Mouse (Mus musculus): ENCODE data around the gene Lpcat2b. TPM values are rescaled to one million over a fixed set of nuclear protein-coding genes. Genes with fewer than 3 reads are reported as not detected.
A peak's percentile ranks its signal among the peaks of the same experiment; 100 is the strongest.
"Not testable (repeated sequence)": the region's sequence is repeated elsewhere in the genome, so short reads cannot be mapped to it uniquely, and the experiment has no call there.

Lpcat2b gene
- under 1 TPM; 0.37 to 0.42 TPM for total RNA-seq (2021)
- long read RNA-seq, experiment 1, result 0 reads
- long read RNA-seq, experiment 2, result 0 reads

DNA sequence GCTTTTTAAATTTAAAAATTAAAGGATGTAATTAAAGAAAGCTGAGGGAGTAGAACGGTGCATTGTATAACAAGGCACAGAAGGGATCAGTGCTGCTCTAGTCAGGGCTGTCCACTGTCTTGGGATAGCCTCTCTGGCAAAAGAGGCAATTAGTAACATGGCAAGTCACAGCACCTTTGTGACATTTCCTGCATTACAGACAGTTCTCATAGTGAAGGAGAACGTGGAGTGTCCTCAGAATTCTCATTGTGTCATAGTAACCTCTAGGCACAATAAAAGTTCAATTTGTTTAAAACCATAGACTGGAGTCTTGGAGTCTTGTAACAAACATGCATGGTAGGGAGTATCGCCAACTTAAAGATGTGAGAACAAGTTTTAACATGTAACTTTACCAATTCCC, at the start of gene Lpcat2b:
Gene Lpcat2b, plus strand, starts transcription at position 301 of the 400 bp plus-strand sequence.
- DNase-seq (ENCODE audit: low spot score in 2 of 2), result no peak

DNA sequence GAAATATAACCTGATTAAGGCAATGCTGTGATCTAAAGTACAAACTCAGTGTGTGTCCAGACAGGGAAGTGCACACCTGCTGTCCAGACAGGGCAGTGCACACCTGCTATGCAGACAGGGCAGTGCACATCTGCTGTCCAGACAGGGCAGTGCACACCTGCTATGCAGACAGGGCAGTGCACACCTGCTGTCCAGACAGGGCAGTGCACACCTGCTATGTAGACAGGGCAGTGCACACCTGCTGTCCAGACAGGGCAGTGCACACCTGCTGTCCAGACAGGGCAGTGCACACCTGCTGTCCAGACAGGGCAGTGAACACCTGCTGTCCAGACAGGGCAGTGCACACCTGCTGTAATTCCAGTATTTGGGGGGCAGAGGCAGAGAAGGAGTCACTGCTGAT, 44.9 kb upstream of the Lpcat2b start:
- DNase-seq (ENCODE audit: low spot score in 2 of 2), result not testable (repeated sequence)

DNA sequence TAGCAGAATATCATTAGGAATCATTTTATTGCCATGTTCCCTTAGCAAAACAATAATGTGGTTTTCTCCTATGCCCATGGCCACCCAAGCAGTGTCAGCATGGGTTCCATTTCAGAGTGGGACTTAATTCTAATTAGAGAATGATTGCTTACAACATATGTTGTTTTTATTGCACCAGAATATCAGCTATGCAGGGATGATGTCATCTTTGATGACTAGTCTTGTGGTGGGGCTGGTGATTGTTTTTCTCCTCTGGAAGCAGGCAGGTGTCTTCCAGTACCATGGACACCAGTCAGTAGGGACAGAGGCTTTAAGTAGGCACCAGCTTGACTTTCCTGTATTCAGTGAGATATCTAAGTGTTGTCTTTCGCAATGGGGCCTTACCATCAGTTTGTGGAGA, 43.6 kb upstream of the Lpcat2b start:
- no peak for DNase-seq (ENCODE audit: low spot score in 2 of 2)

DNA sequence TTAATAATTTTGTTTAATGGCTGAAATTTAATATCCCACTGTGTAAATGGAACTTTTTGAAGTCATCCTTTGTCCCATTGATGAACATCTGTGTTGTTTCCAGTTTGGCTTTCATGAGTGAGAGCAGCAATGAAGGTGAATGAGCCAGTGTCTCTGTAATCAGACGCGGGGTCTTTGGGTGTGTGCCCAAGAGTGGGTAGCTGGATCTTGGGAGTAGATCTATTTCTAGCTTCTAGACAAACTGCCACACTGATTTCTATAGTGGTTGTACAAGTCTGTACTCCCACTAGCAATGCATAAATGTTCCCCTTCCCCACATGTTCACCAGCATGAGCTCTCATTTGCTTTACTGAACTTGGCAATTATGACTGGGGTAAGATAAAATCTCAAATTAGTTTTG, 42.0 kb upstream of the Lpcat2b start:
- DNase-seq (ENCODE audit: low spot score in 2 of 2), result no peak

DNA sequence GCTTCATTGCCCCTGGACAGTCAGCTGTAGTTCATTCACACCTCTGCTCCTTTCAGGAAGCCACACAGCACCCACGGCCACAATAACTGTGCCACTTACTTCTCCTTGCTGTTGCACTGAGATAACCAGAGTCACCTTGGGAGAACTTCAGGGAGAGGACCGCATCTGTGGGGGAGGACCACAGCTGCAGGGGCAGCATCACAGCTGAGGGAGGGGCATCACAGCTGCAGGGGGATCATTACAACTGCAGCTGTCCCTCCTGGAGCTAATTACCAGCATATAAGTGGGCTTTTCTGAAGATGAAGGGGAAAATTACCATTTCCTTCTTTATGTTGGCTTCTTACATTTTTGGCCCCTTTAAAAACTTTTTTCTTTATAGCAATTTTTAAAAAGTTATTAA, 36.9 kb upstream of the Lpcat2b start:
- no peak for DNase-seq (ENCODE audit: low spot score in 2 of 2)

DNA sequence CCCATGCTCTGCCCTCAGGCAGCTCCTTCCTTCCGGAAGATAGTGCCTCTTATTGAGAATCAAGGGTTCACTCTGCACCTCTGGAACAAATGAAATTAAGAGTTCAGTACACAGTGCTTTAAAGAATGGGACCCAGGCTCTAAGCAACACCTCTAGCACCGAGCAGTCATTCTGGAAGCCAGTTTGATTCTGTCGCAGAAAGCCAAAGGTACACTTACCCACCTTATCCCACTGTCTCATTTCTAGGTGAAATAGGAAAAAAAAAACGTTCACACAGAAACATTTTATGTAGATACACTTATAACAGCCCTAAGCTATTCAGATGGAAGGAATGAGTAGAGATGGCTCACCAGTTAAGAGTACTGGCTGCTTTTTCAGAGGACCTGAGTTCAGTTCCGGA, 28.9 kb upstream of the Lpcat2b start, which contains the start of gene Ephx4:
Gene Ephx4, plus strand, starts transcription at position 301 of the 400 bp plus-strand sequence.
- no peak for DNase-seq (ENCODE audit: low spot score in 2 of 2)

DNA sequence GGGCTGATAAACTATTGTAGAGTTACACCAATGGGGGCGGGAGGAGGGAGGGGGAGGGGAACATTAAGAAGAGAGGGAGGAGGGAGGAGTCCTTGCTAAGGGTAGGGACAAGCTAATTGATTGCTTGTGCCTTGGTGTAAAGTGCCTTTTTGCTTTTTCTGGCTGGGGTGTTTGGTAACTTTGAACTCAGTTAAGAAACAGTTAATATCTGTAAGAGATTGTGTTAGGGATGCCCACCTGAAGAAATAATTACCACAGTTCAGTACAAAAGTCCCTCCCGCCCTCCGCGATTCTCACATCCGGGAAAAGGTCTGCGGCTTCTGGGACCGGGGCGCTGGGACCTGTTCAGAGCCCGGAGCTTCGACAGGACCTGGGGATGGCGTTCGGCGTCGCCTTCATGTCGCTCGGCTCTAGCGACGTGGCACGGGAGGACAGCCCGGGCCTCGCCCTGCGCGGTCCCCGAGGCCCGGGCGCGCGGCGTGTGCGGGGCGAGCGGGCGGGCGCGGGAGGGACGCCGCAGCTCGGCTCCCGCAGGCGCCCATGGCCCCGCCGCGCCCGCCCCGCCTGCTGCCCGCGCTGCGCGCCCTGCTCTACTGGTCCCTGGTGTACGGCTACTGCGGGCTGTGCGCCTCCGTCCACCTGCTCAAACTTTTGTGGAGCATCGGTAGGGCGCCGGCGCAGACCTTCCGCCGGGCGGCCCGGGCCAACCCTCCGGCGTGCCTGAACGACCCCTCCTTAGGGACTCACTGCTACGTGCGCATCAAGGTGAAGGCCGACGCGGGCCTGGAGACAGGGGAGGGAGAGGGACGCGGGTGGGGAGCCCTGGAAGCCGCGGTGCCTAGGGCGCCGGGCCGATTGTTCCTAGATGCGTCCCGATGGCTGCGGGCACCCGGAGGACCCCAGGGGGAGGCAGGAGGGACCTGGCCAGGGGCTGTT, 28.1 kb upstream of the Lpcat2b start:
- DNase-seq (ENCODE audit: low spot score in 2 of 2), result peak; percentile 30 to 64

DNA sequence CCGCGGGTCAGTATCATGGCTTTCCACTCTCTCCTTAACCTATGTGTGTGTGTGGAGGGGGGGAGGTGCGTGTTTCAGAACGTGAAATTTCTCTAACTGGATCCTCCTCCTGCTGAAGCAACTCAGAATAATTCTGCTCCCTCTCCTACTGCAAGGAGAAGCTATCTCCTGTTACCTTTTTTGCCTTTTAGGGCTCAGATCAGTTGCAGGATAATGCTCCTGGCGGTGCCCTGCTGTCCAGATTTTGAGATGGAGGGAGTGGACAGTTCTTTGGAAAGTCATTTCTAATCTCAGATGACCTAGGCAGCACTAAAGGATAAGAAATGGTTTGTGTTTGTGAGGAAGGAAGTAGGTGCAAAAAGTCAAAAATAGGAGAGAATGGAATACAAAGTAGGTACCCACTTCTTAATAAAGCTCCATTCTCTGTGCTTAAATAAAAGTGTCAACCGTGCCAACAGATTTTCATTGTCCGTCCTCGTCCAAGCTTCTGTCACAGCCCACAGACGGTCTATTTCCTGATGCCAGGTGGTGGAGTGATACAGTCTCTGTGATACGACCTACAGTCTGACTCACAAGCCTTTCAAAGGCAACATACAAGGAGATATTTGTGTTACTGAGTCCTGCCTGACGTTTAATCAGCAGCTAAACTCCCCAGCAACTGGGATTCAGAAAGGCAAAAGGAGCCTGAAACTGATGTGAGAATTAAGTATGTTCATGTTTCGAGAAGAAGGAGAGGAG, 27.2 kb upstream of the Lpcat2b start:
- DNase-seq (ENCODE audit: low spot score in 2 of 2), result peak; percentile 65 to 71

DNA sequence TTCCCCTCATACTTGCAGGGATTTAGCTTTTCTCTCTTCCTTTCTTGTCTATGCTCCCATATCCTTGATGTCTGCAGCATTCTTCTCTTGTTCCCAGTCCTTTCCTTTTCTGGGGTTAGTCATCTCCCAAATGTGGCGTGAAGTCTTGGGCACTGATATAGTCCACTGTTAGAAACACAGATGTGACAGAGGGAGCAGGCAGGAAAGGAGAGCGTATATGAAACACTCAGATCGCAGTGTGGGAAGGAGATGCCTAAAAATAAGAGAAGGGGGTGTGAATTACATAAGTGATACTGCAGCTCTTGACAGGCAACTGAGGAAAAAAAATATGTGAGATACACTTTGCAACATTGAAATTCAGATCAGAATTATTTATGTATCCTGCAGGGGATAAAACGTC, 26.0 kb upstream of the Lpcat2b start:
- DNase-seq (ENCODE audit: low spot score in 2 of 2), result peak; percentile 54 to 67

DNA sequence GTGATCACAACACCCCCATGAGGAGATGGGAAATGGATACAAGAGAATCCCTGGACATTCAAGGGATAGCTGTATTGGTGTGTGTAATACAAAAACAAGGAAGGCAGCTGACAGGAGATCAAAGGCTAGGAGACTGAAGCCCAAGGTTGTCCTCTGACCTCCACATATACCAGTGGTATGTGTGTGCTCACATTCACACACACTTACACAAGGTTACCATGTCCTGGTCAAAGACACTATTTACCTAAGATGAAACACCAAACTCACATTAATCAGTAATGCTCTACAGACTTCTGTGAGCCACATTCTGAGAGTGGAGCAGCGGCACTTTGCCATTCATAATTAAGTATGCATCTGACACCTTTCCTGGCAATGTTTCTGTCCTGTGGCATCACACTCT, 21.0 kb upstream of the Lpcat2b start:
- no peak for DNase-seq (ENCODE audit: low spot score in 2 of 2)

DNA sequence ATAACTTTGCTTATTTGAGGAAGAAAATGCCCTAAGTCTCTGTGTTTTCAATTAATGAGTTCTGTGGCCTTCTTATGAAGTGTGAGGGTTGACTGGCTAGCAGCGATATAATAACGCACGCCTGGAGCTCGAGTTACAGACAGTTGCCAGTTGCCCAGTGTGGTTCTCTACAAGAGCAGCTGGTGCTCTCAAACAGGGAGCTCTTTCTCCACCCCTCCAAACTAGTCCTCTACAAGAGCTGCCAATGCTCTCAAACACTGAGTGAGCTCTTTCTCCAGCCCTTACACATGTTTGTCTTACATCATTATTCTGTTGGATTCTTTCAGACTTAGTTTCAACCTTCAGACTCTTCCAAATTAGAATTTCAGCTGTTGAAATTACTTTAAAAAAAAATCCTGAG, 20.0 kb upstream of the Lpcat2b start:
- no peak for DNase-seq (ENCODE audit: low spot score in 2 of 2)

DNA sequence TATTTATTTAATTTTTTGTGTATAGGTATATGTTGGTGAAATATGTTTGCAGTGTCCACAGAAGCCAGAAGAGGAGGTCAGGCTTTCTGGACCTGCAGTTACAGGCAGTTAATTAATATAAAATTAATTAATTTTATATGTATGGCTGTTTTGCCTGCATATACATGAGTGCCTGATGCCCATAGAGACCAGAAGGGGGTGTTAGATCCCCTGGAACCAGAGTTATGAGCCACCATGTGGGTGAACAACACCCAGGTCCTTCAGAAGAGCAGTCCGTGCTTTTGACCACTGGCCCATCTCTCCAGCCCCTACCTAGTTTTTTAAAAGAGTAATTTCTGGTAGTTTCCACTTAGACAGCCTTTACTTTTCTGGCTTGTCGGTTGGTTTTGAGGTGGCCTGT, 19.1 kb upstream of the Lpcat2b start:
- no peak for DNase-seq (ENCODE audit: low spot score in 2 of 2)

DNA sequence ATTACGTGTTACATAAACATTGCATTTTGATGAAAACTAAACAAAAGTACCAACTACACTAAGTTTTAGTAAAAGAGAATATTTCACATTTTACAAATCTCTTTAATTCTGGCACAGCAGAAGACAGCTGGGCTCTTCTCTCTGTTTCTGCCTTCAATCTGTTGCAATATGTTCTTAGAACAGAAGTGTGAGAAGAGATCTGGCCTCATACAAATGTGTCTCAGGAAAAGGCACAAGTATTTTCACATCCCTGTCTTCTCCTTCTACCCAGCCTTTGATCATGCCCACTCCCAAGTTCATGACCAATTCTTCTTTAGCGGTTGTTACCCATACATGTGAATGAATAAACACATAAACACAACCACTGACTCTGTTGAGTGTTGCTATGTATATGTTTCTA, 16.3 kb upstream of the Lpcat2b start:
- no peak for DNase-seq (ENCODE audit: low spot score in 2 of 2)

DNA sequence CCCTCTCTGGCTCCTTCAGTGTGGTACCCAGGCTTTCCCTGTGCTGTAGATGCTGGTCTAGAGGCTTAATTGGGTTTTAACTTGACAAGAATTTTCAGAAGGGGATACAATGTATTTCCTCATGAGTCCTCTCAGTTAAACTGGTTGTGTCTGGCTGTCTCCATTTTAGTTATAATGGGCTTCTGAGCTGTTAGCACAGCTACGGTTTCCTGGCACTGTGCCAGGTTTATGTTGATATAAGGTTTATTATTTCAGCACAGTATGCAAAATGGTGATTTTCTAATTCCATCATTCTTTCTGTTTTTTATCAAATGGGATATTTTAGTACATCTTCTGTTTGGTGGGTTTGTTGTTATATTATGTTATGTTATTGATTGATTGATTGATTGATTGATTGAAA, 9.7 kb upstream of the Lpcat2b start:
- DNase-seq (ENCODE audit: low spot score in 2 of 2), result no peak

DNA sequence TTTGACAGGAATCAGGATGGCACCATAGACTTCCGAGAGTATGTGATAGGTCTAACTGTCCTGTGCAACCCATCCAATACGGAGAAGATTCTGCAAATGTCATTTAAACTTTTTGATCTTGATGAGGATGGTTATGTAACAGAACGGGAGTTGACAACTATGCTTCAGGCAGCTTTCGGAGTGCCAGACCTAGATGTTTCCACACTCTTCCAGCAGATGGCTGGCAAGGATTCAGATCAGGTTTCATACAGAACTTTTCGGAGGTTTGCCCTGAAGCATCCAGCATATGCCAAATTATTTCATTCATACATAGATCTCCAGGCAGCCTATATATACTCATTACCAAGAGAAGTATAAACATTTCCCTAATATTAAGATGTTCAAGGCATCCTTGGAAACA, 2.7 kb downstream of the Lpcat2b start:
- no peak for DNase-seq (ENCODE audit: low spot score in 2 of 2)

DNA sequence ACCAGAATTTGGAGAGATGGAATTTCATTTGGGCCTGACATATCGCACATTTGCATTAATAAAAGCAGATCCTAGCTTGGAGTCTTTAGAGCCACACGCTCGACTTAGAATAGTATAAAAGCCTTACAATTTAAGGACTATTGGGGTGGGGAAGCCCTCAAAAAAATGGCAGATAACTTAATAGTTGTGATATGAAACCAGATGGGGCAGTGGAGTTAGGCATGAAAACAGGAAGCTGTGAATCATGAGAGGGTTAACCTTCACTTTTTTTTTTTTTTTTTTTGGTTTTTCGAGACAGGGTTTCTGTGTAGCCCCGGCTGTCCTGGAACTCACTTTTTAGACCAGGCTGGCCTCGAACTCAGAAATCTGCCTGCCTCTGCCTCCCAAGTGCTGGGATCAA, 4.8 kb downstream of the Lpcat2b start:
- DNase-seq (ENCODE audit: low spot score in 2 of 2), result no peak

DNA sequence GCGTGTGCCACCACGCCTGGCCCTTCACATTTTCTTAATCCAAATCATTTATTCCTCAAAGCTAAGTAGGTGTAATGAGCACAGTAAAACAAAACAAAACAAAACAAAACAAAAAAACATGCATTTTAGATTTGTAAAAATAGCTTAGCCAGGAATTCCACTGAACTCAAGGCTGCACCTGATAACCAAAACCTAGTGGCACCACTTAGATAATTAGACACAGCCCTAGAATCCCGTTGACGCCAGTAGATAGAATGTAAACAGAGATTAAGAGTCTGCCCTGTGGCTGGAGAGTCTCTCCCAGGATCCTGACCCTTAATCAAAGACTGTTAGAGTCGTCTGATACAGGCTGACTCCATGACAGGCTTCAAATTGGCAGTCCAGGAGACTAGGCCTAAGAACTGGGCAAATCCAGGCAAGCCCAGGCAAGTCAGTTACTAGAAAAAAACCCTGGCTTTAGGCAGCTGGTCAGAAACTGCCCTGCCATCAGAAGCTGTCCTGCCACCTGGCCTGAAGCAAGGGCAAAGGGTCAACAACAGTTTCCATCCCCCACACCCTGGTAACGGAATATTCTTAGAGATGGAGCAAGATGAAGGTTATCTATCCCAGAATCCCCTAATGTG, 5.3 kb downstream of the Lpcat2b start:
- DNase-seq (ENCODE audit: low spot score in 2 of 2), result no peak

DNA sequence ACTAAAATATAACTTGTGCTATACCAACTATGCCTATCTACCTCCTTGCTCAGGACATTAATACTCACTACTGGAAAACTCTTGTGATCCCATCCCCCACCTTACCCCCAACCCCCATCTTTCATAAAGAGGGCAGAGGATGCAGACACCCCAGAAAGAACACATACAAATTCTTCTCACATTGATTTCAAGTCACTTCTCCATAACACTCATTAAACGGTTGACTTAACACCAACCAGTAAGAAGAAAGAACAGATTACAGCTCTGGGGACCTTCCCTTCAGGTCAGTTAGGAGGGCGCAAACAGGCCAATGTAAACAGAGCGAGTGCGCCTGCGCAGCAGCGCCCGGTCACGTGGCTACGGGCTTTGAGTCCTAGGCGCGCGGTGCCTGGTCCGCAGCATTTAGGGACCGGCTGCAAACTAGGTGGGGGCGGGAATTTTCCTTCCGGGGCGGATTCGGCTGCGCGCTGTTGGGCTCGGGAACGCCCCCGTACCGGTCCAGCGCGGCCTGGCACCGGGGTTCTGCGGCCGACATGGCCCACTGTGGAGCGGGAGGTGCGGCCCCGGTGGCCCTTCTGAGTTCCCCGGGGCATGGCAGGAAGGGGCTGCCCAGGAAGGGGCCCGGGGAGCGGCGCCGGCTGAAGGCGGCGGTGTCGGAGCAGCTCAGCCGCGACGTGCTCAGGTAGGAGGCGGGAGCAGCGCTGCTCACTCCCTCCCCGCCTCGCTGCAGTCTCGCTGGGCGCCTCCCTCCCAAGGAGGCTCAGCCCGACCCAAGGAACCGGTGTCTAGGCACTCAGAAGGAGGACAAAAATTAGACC, 6.3 kb downstream of the Lpcat2b start, which contains the start of gene Btbd8:
Gene Btbd8, plus strand, starts transcription at position 534 of the 818 bp plus-strand sequence.
- peak; percentile 88 to 91 for DNase-seq (ENCODE audit: low spot score in 2 of 2)

DNA sequence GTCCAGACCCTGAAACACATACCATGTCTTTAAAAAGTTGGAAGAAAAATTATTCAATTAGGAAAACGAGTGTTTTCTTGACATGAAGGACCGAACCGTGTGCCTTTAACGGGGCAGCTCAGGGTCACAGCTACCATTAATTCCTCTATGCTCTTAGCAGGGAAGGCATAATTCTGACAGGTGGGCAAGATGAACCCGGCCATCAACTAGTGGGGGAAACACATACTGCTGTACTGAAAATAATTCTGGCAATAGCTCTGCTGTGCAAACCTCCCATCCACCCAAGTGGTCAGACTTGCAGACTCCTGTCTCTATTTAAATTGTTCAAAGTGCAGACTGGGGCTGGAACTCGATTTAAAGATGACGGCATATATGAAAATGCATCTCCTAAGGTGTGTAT, 7.0 kb downstream of the Lpcat2b start:
- no peak for DNase-seq (ENCODE audit: low spot score in 2 of 2)

DNA sequence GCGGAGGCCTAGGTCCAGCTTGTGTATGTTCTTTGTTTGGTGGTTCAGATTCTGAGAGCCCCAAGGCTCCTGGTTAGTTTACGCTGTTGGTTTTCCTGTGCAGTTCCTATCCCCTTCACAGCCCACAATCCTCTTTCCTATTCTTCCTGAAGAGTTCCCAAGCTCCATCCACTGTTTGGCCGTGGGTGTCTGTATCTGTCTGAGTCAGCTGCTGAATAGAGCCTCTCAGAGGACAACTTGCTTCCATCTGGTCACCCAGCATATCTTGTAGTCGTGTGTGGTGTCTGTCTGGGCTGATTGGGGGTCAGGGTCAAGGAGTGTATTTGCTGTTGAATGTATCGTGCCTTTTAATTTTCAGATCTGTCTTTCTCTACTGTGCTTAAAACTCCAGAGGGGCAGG, 10.5 kb downstream of the Lpcat2b start:
- peak; percentile 27 to 46 for DNase-seq (ENCODE audit: low spot score in 2 of 2)

DNA sequence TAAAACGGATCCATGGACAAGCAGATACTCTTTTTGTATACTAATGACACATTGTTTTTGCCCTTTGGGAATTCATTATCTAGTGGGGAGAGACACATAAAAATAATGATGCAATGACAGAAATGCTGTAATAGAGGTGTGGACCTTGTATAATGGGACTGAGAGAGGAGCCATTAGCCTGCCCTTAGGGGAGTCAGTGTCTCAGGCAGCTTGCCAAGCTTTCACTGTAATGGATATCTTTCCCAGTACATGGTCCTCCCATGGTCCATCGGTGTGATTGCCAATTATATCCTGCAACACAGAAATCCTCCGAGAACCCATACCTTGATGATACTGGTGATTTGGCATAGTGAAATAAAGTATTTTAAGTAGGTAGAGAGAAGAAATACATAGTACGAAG, 12.9 kb downstream of the Lpcat2b start:
- no peak for DNase-seq (ENCODE audit: low spot score in 2 of 2)
